Mouse (Mus musculus) urinary bladder, postnatal 4 days (tissue): Measurements from ENCODE around the gene Clstn1.
A peak's percentile ranks its signal among the peaks of the same experiment; 100 is the strongest.

Source experiments
- DNase-seq, 2 experiments: peaks; one replicate each; pipeline ENCODE4 v3.0.0; 2021 to 2022; ENCODE audit warnings: low spot score in 2 of 2

Clstn1 gene

DNA sequence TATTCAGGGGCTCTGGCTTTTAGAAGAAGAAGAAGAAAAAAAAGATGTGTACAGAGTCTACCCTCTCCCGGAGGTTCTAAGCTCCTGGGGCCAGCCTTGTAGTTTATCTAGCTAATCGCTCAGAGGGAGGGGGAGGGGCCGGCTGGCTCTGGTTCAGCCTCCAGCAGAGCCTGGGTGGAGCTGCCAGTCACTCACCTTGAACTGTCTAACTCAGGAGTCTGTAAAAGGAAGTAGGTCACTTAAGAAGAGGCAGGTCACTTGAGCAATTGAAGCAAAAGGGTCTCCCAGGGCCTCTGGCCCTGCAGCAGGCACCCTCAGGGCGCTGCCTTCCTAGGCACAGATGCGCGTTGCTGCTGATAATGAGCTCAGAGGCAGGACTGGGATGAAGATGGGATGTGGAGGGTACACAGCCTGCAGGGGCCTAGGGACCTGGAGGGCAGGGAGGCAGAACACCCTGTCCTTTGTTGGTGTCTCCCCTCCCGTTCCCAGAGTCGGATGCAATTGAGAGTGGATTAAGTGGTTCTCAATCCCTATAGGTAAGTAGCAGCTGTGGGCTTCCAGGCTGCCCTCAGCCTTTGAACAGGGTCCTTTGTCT is 18.7 kb upstream of the Clstn1 start:
- no peak for DNase-seq

DNA sequence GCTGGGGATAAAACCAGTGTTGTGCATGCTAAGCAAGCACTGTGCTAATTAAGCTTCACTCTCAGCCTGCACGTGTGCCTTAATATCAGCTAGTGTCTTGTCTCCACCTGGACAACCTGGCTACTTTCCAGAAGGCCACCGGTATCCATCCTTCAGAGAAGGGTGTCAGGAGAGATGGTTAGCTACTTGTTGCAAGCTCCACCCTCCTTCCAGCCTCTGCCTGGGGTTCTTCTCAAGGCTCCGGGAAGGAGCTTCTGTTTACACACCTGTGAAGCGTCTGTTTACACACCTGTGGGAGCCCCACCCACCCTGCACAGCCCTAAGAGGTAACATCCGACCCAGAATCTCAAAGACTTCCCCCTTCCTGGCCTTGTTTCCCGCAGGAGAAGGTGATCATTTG is 17.6 kb upstream of the Clstn1 start:
- no peak for DNase-seq

DNA sequence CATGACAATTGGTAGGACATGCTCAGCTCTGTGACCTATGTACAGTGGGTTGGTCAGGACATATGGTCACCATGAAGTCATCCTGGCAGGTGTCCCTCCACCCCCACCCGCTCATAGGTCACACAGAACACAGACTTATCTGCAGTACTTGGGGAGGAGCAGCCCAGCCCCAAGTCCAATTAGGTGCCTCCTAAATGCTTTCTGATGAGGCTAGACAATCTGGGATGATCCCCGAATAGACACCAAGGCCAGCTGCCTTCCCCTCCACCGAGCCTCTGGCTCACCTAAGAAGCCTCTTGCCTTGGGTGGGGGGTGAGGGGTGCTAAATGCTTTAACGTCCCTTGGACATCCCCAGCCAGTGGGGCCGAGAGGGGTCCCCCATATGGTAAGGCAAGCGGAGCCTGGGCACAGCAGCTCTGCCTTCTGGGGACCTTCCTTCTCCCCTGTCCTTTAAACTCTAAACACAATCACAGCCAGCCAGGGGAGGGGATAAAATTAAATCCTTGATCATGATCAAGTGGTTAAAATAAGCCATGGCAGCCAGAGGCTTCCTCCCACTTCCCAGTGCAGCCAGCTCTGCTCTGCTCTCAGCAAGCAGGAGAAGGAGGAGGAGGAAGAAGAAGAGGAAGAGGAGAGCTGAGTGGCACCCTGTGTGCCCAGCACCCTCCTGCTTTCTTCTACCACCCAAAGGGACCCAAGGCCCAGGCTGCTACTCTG is 16.3 kb upstream of the Clstn1 start:
- no peak for DNase-seq

DNA sequence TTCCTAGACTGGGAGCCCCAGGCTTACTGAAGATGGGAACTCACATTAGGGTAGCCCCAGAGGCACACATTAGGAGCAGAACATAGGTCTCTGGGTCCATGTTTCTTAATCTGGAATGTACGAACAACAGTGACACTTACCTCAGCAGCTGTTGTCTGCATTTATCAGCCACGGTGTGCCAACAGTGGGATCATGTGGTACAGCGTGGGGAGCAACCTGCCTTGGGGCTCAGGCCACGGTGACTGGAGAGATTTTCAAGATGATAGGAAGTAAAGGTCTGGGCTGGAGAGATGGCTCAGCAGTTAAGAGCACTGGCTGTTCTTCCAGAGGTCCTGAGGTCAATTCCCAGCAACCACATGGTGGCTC is 15.8 kb upstream of the Clstn1 start:
- no peak for DNase-seq

DNA sequence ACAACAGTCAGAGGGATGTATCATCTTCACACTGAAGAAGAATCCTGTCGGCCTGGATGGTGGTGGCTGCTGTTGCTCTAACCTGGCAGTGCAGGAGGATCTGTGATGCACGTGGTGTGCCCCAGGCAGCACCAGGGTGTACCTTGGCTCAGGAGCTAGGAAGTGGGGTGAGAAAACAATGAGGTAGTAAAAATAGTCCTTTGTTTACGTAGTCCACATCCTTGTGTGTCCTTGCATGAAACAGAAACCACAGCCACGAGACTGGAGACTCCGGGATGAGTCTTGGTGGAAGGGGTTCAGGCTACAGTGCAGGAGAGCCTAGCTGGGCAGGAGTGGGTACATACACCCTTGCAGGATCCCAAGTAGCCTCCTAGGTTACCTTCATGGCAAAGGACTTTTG is 15.1 kb upstream of the Clstn1 start:
- DNase-seq, result no peak

DNA sequence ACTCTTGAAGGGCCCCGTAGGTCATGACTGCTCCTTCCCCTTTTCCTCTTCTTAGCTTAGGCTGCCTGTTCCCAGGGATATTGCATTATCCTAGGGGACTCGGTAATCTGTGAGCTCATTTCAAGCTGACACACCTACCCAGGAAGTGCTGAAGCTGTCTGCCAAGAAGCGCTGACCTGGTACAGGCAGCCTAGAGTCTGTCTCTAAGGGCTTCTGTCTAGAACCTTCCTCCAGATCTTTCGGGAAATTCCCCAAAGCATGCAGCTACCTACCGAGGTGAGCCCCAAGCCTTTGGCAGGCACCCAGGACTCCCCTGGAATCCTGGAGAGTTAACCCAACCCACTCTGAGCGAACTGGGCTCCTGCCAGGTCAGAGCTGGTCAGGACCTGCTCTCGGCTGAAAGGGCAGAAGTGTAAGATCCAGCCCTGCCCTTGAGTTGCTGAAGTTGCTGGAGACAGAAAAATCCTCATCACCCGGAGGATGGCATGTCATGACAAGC is 14.6 kb upstream of the Clstn1 start:
- peak; percentile 58 to 81 for DNase-seq

DNA sequence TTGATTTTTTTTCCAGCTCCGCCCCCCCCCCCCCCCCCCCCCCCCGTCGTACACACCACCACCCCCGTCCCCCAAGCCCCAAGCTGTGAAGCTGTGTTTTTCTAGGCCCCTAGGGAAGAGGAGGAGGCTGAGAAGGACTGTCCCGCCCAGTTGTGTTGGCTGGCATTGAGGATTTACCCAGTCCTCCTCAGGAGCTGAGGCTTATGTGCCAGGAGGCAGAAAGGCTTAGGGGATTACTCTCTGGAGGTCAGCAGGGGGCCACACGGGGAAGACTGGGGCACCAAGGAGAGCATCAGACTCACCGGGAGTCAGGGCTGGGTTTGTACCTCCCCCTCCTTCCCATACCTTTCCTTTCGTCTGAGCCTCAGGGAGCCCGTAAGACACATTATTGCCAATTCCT is 13.8 kb upstream of the Clstn1 start:
- DNase-seq, result no peak

DNA sequence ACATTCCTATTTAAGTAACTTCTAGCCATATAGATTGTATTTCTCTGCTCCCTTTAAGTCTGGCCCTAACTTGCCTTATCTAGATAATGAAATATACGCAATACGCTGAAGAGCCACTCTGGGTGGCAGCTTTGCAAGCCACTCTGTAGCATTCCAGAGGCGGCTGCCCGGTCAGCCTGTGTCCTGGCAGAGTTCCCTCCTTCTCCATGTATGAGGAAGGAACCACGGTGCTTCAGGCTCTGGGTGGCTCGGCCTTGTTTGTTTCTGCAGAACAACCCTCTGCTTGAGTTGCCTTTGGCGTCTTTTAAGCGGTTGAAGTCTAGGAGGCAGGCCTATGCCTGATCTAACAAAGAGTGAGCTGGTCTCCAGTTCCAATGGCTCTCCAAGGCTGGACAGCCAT is 13.4 kb upstream of the Clstn1 start:
- DNase-seq, result no peak

DNA sequence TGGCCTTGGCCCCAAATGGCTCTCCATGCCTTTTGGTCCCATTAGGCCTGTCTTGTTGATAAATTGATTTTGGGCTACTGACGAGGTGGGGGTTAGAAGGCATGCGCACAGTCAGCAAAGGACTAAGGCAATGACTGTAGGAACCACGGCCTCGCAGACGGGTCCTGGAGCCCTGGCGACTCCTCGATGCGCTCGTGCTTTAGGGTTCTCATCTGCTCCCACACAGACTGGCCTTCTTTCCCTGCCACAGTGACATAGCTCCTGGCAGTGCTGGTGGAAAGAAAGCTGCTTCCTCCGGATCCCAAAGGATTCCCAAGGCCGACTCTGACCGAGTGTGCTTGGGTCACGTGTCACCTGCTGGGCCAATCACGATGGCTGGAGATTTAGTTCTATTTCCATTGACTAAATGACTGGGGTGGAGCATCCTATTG is 11.9 kb upstream of the Clstn1 start:
- no peak for DNase-seq

DNA sequence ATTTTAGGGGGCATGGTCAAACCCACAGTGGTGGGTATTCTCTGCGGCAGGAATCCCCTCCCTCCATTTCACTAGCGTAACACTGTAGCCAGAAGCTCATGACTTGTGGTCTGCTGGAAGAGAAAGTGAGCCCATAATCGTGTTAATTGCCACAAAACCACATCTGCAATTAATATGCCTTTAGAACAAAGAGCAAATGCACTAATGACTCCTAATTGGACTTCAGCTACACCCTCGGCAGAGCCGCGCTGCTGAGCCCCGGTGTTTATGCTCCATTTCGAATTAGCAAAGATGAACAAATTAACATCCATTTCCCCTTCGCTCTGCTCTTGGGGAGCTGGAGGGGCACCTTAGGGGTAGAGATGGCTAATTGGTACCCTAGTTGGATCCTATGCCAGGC is 10.2 kb upstream of the Clstn1 start:
- no peak for DNase-seq

DNA sequence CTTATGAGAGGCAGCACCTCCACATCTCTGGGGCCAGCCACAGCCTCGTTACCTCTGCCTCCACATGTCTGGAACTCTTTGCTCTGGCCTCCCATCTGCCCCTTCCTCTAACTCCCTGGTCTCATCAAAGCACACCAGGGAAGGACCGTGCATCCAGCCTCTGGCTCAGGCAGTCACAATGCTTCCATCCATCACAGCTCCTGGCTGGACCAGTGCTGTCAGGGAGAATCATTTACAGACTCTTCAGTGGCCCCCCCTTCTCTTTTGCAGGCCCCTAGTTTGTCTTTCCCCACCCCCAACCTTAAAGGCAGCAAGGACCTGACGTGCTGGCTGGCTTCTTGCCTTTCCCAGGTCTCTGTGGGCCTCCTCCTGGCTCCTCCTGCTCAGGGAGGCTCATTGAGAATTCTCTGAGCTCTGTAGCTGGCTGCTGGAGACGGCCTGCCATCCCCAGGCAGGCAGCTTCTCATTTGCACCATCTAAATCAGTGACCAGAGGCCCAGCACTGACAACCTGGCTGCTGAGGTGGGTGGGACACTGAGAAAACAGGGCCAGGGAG is 9.2 kb upstream of the Clstn1 start:
- DNase-seq, result no peak

DNA sequence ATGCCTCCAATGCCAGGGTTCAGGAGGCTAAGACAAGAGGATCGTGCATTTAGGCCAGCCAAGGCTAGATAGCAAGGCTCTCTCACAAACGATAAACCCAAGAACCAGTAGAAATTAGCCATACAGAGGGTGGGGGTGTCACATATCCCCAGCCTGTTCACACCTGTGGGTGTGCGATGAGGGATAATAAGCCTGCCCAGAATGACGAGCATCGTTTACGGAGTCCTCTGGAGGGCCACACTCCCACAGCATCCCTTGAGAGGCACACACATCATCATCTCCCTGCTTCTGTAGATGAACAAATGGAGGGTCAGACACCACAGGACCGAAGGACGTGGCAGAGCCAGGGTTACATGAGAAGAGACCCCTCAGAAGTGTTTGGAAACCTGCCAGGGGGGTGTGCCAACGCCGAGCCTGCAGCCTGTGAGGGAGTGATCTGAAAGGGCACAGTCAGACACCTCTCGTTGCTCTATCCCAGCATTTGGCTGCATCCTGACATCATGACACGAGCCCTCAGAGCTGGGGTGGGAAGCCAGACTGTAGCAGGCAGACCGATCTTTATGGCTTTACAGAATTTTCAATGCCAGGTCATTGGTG is 8.1 kb upstream of the Clstn1 start:
- no peak for DNase-seq

DNA sequence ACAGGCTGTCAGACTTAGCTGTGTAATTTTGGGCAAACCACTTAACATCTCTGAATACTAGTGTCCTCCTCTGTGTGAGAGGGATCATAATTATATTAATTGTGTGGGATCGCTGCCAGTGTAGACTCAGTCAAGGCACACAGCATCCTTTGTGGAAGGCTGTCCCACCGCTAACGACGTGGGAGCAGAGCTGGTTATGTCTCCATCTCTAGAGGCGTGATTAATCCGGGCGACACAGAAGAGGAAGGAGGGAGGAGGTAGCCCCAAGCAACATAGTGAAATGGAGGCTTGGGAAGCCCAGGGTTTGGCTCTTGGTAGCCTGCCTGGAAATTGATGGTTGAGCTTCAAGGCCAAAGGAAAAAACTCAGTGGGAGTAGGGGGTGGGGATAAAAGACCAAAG is 7.4 kb upstream of the Clstn1 start:
- DNase-seq, result no peak

DNA sequence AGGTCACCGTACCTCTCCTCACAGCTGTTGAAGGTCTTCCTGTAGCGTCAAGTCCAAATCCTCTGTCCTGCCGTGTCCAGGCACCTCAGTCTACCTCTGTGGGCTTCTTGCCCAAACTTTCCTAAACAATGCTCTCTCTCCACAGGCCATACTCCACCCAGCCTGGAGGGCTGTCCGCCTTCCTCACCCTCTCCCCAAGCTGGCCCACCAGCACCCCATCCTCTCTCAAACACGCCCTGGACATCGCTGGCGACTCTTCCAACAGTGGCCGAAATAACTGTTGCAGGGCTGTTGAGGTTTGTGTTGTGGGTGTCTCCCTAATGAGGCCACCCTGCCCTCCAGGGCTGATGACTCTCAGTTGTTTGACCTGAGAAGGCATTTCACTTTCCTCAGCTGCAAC is 1.0 kb upstream of the Clstn1 start:
- no peak for DNase-seq

DNA sequence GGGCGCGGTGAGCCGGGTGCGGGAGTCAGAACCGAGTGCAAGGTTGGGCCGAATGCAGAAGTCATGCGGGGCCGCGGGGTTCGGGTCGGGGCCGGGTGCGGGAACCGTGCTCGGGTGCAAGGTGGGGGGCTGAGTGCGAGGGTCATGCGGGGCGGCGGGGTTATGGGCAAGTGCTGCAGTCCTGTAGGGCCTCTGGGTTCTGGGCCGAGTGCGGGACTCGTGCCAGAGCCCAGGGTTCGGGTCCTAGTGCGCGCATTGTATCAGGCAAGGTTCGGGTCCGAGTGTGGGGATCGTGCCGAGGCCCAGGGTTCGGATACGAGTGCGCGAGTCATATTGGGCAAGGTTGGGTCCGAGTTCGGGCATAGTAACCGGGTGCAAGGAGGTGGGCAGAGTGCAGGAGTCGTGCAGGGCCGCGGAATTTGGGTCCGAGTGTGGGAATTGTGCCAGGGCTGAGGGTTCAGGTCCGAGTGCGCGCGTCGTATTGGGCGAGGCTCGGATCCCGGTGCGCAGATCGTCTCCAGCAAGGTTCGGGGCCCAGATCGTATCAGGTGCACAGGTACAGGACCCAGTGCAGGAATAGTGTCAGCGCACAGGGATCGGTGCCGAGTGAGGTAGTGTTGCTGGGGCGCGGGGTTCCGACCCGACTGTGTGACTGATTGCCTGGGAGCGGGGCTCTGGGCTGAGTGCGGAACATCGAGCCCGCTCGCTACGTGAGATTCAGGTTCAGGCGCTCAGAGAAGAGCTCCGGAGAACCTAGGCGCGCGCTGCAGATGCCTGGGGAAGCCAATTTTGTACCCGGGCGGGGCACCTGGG is 721 bp downstream of the Clstn1 start:
- DNase-seq, result no peak

DNA sequence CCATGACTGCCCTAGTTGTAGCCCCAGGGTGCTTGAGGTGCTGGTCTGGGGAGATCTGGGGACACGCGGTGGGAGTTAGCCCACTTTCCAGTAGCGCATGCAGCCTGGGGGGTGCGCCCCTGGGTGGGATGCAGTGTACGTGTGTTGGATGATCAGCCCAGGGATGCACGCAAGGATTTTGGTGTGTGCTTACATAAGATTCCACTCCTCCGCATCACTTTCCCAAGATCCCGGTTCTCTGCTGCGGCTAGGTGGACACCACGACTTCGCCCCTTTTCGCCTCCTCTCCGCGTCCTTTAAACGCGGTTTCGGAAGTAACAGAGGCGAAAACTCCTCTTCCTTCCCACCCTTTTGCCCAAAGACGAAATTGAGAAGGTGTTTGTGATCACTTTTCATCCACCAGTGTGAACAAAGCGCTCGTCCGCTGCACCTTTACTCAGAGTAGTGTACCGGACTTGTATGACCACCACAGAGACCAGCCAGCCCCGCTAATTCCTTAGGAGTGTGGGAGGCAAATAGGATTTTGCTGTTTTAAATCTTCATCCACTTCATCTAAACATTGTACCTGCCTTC is 1.4 kb downstream of the Clstn1 start:
- DNase-seq, result no peak

DNA sequence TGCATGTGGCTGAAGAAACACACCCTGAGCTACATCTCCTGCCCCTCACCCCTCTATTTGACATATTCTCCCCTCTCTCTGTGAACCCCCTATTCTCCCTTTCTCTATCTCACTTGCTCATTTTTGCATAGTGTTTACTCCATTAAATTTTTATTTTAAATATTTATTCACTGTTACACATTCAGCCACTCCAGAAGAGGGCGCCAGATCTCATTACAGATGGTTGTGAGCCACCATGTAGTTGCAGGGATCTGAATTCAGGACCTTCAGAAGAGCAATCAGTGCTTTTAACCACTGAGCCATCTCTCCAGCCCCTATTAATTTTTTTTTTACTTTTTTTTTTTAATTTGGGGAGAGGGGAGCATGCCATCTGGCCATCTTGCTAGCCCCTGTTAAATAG is 3.9 kb downstream of the Clstn1 start:
- no peak for DNase-seq

DNA sequence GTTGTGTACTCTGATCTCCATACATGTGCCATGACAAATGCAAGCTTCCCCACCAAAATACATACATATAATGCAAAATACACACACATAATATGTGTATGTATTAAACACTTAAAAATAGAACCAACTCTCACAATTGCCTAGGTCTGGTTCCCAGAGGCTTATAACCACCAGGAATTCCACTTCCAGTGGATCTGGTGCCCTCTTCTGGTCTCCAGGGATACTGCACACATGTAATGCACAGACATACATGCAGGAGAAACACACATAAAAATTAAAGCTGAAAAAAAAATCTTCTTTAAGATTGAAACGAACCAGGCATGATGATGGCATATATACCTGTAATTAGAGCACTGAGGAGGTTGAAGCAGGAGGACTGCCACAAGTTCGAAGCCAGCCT is 5.2 kb downstream of the Clstn1 start:
- DNase-seq, result no peak

DNA sequence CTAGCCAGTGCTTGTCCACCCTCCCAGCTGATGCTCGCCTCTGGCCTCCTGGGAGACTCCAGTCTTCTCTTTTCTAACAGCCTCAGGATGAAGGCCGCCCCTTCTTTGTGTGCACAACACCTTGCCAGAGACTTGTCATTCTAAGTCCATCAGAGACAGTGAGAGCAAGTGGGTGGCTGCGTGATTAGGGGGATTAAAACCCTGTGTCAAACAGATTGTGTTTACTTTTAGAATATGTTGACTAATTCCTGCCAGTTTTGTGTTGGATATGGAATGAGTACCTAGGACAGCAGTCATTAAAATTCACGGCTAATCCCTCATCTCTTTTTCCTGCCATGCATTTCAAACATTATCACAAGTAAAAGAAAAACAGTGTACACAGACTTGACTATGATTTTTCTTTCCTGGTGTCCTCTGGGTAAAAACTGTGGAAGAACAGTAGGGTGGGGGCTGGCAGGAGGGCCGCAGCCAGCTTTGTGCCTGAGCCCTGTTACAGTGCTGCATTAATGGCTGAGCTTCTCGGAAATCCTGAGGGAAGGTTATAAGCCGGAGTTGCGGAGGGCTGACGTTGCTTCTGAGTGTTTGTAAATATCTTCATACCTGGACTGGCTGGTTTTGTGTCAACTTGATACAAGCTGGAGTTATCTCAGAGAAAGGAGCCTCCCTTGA is 8.8 kb downstream of the Clstn1 start:
- DNase-seq, result no peak

DNA sequence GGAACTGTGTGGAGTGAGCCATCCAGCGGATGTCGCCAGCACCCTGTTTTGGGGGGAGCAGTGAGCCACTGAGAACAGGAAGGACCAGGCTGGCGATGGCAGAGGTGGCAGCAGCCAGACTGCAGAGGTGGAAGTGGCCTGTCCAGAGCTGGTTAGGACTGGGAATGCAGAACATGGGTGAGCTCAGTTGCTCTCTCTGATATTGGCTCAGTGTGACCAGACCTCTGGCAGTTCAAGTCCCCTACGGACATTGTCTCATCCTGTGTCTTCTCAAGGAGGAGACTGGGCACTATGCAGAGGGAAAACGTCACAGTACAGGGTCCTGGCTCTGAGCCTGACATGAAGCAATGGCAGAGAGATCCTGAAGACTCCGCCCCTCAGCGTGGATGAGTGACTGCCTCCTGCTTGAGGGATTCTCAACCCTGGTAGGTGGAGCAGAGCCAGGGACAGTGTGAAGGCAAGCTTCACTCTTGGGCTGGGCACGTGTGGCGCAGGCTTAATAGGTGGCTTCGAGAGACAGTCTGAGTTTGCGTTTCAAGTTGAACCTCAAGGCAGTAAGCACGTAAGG is 11.5 kb downstream of the Clstn1 start:
- DNase-seq, result no peak

DNA sequence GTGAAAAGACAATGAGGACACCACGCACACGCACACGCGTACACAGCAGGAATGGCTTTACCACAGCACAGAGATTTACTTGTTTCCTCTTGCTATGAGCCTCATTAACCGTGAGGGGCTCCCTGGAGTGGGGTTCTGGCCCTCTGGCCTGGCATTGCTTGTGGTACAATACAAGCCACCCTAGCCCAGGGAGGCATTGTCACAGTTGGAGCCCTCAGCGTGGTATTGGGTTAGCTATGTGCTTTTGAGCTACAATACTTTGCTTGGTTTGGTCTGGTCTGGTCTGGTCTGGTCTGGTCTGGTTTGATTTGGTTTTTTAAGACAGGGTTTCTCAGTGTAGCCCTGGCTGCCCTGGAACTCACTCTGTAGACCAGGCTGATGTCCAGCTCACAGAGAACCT is 13.3 kb downstream of the Clstn1 start:
- DNase-seq, result no peak
